Comparison of ENCODE assay signal across 13 mouse cellular contexts in genomic region chr9:91351961-91352411, GRCm38 (mm10). TPM values are rescaled to one million over a fixed set of nuclear protein-coding genes. Genes with fewer than 3 reads are reported as not detected.
DNase-seq lines count a peak whose midpoint lies in the region; ATAC-seq and TF ChIP-seq lines count a peak whose summit lies in the region.
"Had no signal": no experiment of that assay in that cellular context is flagged by ENCODE, and none has a peak within 500 bp of the region (broad histone marks: within the 10 kb centered on the region; RNA-seq: fewer than 3 reads in every experiment).

No protein-coding gene starts in this region.

- 16% methylated on average over 13 of the region's 13 CpGs for WGBS in forebrain, embryonic 16.5 days
- 4% methylated on average over 13 of the region's 13 CpGs for WGBS in midbrain, embryonic 14.5 days

- no peak overlapping the region for H3K4me3 ChIP-seq in forebrain, embryonic 16.5 days (replicated peaks; ENCODE audit: low read length)
- peak overlapping the region; percentile 10 for H3K4me3 ChIP-seq in midbrain, embryonic 14.5 days (replicated peaks; ENCODE audit: low read depth, low read length)

- H3K4me2 ChIP-seq in forebrain, embryonic 16.5 days (ENCODE audit: low read length), result peak overlapping the region; percentile 19
- peak overlapping the region; percentile 54 for H3K4me2 ChIP-seq in midbrain, embryonic 14.5 days (ENCODE audit: low read length)

- H3K27ac ChIP-seq in forebrain, embryonic 16.5 days (ENCODE audit: low read length), result peak overlapping the region; percentile 25; the same call in 1 of the 2 replicates
- peak overlapping the region; percentile 32 for H3K27ac ChIP-seq in midbrain, embryonic 14.5 days (replicated peaks; ENCODE audit: low read depth, low read length)

- no peak for TF ChIP-seq CTCF in brain, embryonic 14.5 days (IDR thresholded peaks at IDR 0.05; ENCODE audit: borderline replicate concordance, extremely low read depth, insufficient read depth, insufficient read length)

- DNase-seq in brain, embryonic 14.5 days (ENCODE audit: low read depth), result peak; percentile 68
- peak; percentile 69 to 75 for DNase-seq in cerebellum, postnatal 25 days
- DNase-seq in midbrain, embryonic 14.5 days, result peak; percentile 54
- no peak for DNase-seq in kidney, adult 11 months
- DNase-seq in adrenal gland, postnatal 10 days, result no peak
- no peak for DNase-seq in layer of hippocampus, adult 11-12 months (ENCODE audit: low spot score)
- DNase-seq in left cerebral cortex, adult 11 months (ENCODE audit: low spot score), result no peak
- DNase-seq: layer of hippocampus, adult 9-11 months; thymus, postnatal 36 days had no signal

- ATAC-seq in forebrain, embryonic 16.5 days, result no peak
- no peak for ATAC-seq in midbrain, embryonic 14.5 days (ENCODE audit: low FRiP score, low TSS enrichment)

- peak overlapping the region; percentile 3; the same call in 1 of the 2 replicates for H3K9ac ChIP-seq in forebrain, embryonic 16.5 days (replicated peaks; ENCODE audit: low read depth, low read length)
- H3K9ac ChIP-seq in midbrain, embryonic 14.5 days (replicated peaks; ENCODE audit: low read length), result peak overlapping the region; percentile 36

- no peaks in the 10 kb centered on the region for H3K9me3 ChIP-seq in forebrain, embryonic 16.5 days (ENCODE audit: control insufficient read depth, low read length)
- H3K9me3 ChIP-seq in midbrain, embryonic 14.5 days (ENCODE audit: control insufficient read depth, low read length), result no peaks in the 10 kb centered on the region

- H3K27me3 ChIP-seq in forebrain, embryonic 16.5 days (replicated peaks; ENCODE audit: control insufficient read depth, insufficient read depth, low read length), result peaks cover 37% of the 10 kb centered on the region
- H3K27me3 ChIP-seq in midbrain, embryonic 14.5 days (ENCODE audit: control insufficient read depth, insufficient read depth, low read length), result peaks cover 70% of the 10 kb centered on the region

- peaks cover 19% of the 10 kb centered on the region for H3K4me1 ChIP-seq in forebrain, embryonic 16.5 days (replicated peaks; ENCODE audit: control insufficient read depth, insufficient read depth, low read length)
- H3K4me1 ChIP-seq in midbrain, embryonic 14.5 days (ENCODE audit: control insufficient read depth, insufficient read depth, low read length), result peaks cover 6% of the 10 kb centered on the region; the same call in 1 of the 2 replicates

- no peaks in the 10 kb centered on the region for H3K36me3 ChIP-seq in forebrain, embryonic 16.5 days (ENCODE audit: control insufficient read depth, insufficient read depth)
- H3K36me3 ChIP-seq in midbrain, embryonic 14.5 days (ENCODE audit: control insufficient read depth, insufficient read depth, low read length), result no peaks in the 10 kb centered on the region

- no peak for TF ChIP-seq POLR2A in brain, embryonic 14.5 days (IDR thresholded peaks at IDR 0.05; ENCODE audit: borderline replicate concordance, extremely low read depth, insufficient read depth, insufficient read length, poor library complexity, severe bottlenecking)

RNA-seq across cellular contexts. Expression of gene Zic4, which starts 10.2 kb away (rescaled TPM):
- 89.6 and 91.1 TPM in 2 replicates for polyA plus RNA-seq in brain, embryonic 14.5 days (2012; rRNA removed)
- 28.3 and 47.6 TPM in 2 replicates for polyA plus RNA-seq in forebrain, embryonic 16.5 days (2015; fragmentation: Nextera tagmentation; extraction: Ambion mirVana)
- polyA plus RNA-seq in midbrain, embryonic 14.5 days (2014; fragmentation: Nextera tagmentation; extraction: Ambion mirVana), result 32.4 and 49.1 TPM in 2 replicates
- total RNA-seq in adrenal gland, postnatal 10 days (2021), result not detected
- polyA plus RNA-seq: heart, embryonic 16.5 days; liver, embryonic 16.5 days; small intestine, adult 2 months had no signal

RNA-seq across cellular contexts. Expression of gene Zic1, which starts 13.6 kb away (rescaled TPM):
- 576 and 642 TPM in 2 replicates for polyA plus RNA-seq in brain, embryonic 14.5 days (2012; rRNA removed)
- 4.5 and 8.0 TPM in 2 replicates for polyA plus RNA-seq in forebrain, embryonic 16.5 days (2015; fragmentation: Nextera tagmentation; extraction: Ambion mirVana)
- 17.8 and 18.5 TPM in 2 replicates for polyA plus RNA-seq in midbrain, embryonic 14.5 days (2014; fragmentation: Nextera tagmentation; extraction: Ambion mirVana)
- under 1 TPM; 0.18 to 0.51 TPM for total RNA-seq in adrenal gland, postnatal 10 days (2021)
- polyA plus RNA-seq: small intestine, adult 2 months had no signal

Comparison
In these comparisons a context has a peak if more than half of its experiments do, and no peak if none do; other contexts are left out.
1. DNase-seq: peak in brain, embryonic 14.5 days (single experiment), cerebellum, postnatal 25 days (2 of 2) and midbrain, embryonic 14.5 days (single experiment); none in kidney, adult 11 months (single experiment), adrenal gland, postnatal 10 days (single experiment), layer of hippocampus, adult 11-12 months (single experiment) and left cerebral cortex, adult 11 months (single experiment).
2. RNA of gene Zic1, which starts 13.6 kb away (polyA plus RNA-seq): 576 to 642 TPM in brain, embryonic 14.5 days; 17.8 to 18.5 TPM in midbrain, embryonic 14.5 days and 4.5 to 8.0 TPM in forebrain, embryonic 16.5 days; every median in the first group is over 10 times any median in the second.